Mouse (Mus musculus): ENCODE measurements at regions not wholly inside any gene's neighbourhood (a gene's known extent, or its start where the extent isn't known, plus 50 kb on each side); places are given as distances from the start of the nearest gene placed in this dataset.
"Not testable (repeated sequence)": the region's sequence is repeated elsewhere in the genome, so short reads cannot be mapped to it uniquely, and the experiment has no call there.

DNA sequence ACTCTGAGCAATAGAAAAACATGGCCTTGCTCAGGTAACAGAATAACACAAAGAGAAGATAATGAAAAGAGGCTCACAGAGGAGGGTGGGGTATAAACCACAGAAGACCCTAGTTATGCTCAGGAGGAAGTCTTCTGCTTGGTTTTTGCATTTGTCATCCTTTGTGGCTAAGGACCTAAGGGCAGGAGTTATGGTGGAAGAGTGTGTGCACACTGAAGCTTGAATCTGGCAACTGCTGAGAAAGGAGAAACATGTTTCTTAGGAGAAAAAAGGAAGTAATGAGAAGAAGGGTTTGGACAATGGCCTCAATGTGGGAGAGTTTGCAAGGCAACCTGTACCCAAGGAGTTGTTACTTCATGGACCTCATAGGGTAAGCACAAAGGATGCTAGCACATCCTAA, 106.8 kb upstream of the Nyap2 start:
- no peak for DNase-seq (ENCODE audit: low read depth, low spot score)

DNA sequence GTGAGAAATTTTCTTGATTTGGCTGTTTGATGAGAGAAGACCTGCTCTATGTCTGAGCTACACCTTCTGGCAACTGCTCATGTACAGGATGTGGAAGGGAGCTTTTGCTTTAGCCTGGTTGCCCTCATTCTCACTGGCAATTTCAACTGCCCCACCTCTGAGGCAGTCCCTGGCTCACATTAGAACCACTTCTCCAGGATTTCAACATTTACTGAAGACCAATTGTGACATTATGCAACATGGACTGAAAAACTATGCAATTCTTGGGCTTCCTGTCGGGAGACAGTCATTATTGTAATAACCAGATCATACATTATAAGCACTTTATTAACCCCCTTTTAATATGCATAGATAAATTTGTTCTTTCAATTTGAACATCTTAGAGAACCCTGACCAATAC, 107.6 kb upstream of the Nyap2 start:
- DNase-seq (ENCODE audit: low read depth, low spot score): no peak

DNA sequence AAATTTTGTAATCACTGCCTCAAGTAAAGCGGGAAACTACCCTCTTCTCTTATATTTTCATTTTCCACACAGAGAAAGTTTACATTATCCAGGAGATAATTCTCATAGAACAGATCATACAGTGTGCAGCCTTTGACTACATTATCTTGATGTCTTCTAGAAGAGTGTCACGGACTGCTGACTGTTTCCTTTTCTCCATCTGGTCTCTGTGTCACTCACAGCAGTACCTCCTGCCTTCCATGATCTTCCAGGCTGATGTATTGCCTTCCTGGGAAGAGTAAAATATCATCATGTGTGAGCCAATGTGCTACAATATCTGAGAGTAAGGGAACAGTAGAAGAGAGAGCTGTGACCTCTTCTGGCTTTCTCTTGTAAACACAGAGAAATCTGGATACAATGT, 111.0 kb upstream of the Nyap2 start:
- no peak for DNase-seq (ENCODE audit: low read depth, low spot score)

- no peak for DNase-seq (ENCODE audit: low read depth, low spot score)
Observed at GRCm38 (mm10) chr1:80964376-80964775, 112.4 kb upstream of the Nyap2 start.

GRCm38 (mm10) chr1:80963838-80964237, 112.9 kb upstream of the Nyap2 start:
- DNase-seq (ENCODE audit: low read depth, low spot score): no peak

DNA sequence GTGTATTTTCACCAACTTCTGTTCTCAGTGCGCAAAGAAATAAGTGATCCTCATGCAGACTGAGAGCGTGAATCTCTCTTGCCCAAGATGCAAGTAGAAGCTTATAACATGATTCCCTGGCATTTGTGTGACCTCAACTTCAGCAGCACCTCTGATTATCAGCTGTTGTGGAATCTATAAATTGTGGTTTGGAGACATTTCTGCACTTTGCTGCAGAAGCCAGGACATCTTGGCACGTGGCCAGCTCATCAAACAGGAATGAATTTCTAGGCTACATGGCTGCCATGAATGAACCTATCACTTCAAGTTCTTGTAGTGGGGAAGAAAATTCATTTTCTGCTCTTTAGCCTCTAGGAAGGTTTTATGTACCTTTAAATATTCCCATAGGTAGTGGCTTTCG, 126.3 kb upstream of the Nyap2 start:
- DNase-seq (ENCODE audit: low read depth, low spot score): no peak

GRCm38 (mm10) chr1:80946049-80946448, 130.7 kb upstream of the Nyap2 start:
- DNase-seq (ENCODE audit: low read depth, low spot score): not testable (repeated sequence)

DNA sequence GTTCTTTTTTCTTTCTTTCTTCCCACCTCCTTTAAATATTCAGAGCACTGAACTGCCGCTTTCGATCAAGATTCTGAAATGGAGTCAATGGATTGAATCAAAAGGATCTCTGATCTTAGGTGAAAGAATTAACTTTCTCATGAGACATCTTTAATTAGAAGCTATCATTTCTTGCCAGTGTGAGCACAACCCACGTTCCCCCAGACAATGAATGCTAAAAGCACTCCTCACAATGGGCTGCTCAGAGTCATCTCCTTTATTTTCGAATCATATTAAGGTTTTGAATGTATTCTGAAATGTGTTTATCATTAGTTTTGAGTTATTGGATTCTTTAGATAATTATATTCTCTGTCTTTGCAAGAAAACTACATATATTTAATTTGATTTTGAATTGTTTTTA, 137.4 kb upstream of the Nyap2 start:
- no peak for DNase-seq (ENCODE audit: low read depth, low spot score)

GRCm38 (mm10) chr1:80899281-80899680, 141.0 kb upstream of the Dock10 start:
- DNase-seq (ENCODE audit: low read depth, low spot score): no peak

DNA sequence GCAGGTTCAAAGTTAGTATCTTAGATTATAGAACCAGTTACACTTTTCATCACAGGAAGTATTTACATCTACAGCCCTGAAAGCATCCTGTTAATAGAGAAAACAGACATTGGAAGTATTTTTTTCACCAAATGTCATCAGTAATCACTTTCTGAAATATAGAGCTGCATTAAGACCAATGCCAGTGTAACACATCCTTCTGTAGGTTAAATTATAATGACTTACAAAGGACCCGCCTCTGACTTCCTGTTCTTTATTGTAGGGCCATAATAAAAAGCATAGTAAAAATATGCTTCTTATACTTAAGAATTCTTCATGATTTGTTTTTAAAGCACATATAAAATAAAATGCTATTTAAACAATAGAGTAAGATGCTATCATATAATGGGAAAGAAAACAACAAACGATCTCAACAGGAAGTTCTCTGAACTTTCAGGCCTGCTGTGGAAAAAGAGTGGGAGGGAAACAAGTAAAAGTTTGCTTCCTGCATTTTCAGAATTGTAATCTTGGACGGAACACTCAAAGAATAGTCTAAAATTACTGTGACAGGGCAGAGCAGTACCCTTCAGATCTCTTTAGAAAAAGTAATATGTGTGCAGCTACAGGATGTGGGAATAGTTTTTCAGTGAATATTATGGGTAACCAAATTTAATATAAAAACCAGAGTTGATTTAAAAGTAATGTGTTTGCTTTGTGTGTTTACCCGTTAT, 116.0 kb upstream of the Dock10 start:
- peak; percentile 15 for DNase-seq (ENCODE audit: low read depth, low spot score)

- DNase-seq (ENCODE audit: low read depth, low spot score): no peak
Observed at GRCm38 (mm10) chr1:80873596-80873995, 115.3 kb upstream of the Dock10 start.

GRCm38 (mm10) chr1:80868805-80869204, 110.5 kb upstream of the Dock10 start:
- DNase-seq (ENCODE audit: low read depth, low spot score): no peak

DNA sequence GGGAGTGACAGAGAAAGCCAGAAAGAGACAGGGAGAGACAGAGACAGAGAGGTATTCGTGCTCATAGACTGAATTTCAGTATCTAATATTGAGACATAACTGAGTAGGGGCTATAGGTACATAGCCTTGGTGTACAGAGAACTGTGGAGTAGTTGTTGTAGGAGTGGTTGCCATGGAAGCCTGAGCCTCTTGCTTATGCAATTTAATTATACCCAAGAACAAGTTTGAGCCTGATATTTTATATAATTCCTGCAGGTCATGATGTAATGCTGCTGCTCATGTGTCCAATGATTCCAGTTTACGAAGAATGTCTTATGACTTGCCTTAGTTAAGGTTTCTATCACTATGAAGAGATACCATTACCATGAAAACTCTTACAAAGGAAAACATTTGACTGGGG, 98.7 kb upstream of the Dock10 start:
- DNase-seq (ENCODE audit: low read depth, low spot score): no peak

DNA sequence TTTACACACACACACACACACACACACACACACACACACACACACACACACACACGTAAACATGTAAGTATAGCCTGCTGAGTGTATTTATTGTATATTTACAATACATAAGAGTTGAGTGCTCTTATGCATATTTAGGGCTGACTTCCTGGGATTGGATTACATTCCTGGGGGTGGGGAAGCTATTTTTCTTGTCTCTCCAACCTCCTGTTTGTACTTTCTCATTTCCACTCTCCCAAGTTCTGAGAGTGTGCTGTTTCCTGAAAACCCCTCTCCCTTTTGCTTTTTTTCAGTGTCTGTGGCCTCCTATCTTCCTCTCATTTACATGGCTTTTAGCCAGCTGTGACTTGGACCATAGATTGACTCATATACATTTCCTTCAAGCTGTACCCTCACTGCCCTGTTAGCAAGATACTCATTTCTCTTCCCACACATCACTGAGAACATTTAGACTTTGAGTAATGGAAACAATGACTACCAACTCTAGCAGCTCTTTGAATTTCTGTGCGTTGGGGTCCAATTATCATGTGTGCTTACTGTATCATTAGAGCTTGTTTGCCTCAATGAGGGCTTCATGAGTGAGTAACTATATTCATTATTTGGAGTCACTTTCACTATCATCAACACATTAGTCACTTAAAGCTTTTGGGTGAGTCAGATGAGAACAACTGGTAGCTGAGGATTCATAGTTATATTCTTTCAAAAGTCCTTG, 96.8 kb upstream of the Dock10 start:
- DNase-seq (ENCODE audit: low read depth, low spot score): peak; percentile 42

- no peak for DNase-seq (ENCODE audit: low read depth, low spot score)
Observed at GRCm38 (mm10) chr1:80854289-80854701, 96.0 kb upstream of the Dock10 start.

- DNase-seq (ENCODE audit: low read depth, low spot score): no peak
Observed at GRCm38 (mm10) chr1:80852761-80853160, 94.4 kb upstream of the Dock10 start.

DNA sequence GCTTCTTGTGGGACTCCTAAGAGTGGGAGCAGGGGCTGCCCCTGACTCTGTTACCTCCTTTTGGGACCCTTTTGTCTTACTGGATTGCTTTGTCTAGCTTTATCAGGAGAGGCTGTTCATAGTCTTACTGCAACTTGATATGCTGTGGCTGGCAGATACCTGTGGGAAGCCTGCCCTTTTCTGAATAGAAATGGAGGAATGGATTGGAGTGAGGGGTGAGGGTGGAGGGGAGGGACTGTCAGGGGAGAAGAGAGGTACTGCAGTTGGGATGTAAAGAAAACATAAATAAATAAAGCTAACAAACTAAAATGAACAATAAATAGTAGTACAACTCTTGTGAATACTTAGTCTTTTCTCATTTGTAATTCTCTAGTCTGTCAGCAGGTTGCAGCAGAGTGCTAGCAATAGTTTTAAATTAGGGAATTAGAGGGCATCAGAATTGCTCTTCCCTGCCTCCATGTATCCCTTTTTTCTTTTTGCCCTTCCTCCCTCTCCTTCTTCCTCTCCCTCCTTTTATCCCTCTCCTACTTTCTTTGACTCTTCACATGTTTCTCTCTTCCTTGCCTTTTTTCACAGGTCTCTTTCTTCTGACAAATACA, 72.0 kb upstream of the Dock10 start:
- DNase-seq (ENCODE audit: low read depth, low spot score): peak; percentile 32

DNA sequence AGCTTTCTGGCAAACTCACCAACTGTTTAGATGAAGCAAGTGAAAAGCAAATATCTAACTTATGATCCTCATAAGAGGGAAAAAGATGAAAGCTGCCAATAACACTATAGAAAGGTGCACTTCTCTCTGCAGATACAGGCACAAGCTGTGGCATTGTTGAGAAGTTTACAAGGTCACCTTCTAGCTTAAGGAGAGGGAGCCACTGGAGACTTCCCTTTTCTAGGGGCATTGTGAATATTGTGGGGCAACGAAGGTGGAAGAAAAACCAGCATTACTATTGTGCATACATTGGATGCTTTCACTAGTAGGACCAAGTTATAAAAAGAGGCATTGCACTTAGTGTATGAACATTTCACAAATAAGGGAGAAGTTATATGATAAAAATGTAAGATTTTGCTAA, 68.1 kb upstream of the Dock10 start:
- no peak for DNase-seq (ENCODE audit: low read depth, low spot score)

DNA sequence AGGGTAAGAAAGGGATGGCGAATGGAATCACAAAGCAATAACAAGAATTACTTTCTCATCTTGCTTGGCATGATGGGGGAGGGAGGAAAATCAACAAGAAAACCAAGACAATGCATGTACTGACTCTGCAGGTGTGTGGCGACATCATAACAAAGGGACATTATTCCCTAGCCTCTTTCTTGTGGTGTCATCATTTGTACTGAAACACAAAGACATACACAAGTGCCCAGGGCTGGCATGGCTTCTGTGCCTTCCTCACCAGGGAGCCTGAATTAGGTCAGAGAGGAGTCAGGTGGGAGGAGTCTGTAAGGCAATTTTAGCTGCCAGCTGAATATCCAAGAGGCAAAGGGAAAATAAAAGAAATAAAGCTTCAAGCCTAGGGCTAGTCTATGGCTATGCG, 65.6 kb upstream of the Dock10 start:
- DNase-seq (ENCODE audit: low read depth, low spot score): no peak

- DNase-seq (ENCODE audit: low read depth, low spot score): no peak
Observed at GRCm38 (mm10) chr1:80822185-80822584, 63.9 kb upstream of the Dock10 start.

DNA sequence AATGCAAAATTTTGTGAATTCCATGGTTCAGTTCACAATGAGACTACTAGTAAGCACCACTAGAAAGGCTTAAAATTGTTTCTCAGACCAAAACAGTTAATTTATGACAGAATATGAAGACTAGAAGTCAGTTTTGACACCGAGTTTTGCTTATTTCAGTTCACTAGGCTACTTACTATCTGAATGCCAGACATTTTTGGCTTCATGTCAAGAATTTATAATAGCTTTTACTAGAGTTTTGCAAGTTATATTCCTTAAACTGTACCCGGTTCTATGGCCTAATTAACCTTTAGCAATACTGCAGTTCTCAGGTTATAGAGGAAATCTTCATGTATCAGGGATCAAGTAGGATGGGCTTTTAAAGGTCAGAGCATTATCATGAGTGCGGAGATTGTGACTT, 54.6 kb upstream of the Dock10 start:
- no peak for DNase-seq (ENCODE audit: low read depth, low spot score)

All from CD4-positive, CD25-positive, alpha-beta regulatory T cell, adult 2 months (primary cell).